Mouse (Mus musculus) hindbrain, embryonic 13.5 days (tissue): Measurements from ENCODE around the gene 1700015G11Rik. TPM values are rescaled to one million over a fixed set of nuclear protein-coding genes. Genes with fewer than 3 reads are reported as not detected.

Source experiments
- ATAC-seq: fragments of 200-750 bp; cut with Nextera tagmentation; 2 replicates; pipeline ENCODE4 v1.8.0; 2017; ENCODE audit warnings: moderate TSS enrichment; ENCODE audit not compliant: low FRiP score
- H3K27ac ChIP-seq: fragments of 300-500 bp; sonication (generic); 2 replicates; pipeline ENCODE4 v1.5.1; 2015; ENCODE audit warnings: inconsistent platforms, mild to moderate bottlenecking, moderate library complexity
- H3K27me3 ChIP-seq: fragments of 300-500 bp; sonication (generic); 2 replicates; pipeline ENCODE4 v1.6.1; 2015; ENCODE audit warnings: mild to moderate bottlenecking, inconsistent platforms
- H3K36me3 ChIP-seq: fragments of 300-500 bp; sonication (generic); 2 replicates; pipeline ENCODE4 v1.6.1; 2015; ENCODE audit warnings: mild to moderate bottlenecking, inconsistent platforms
- H3K4me1 ChIP-seq: fragments of 300-500 bp; sonication (generic); replicated peaks from 2 replicates; pipeline ENCODE4 v1.6.1; 2015; ENCODE audit warnings: inconsistent platforms
- H3K4me2 ChIP-seq: fragments of 300-500 bp; sonication (generic); 2 replicates; pipeline ENCODE4 v1.6.1; 2015; ENCODE audit warnings: inconsistent platforms, mild to moderate bottlenecking, moderate library complexity
- H3K4me3 ChIP-seq: fragments of 300-500 bp; sonication (generic); 2 replicates; pipeline ENCODE4 v1.5.1; 2015; ENCODE audit warnings: mild to moderate bottlenecking, inconsistent platforms
- H3K9ac ChIP-seq: fragments of 300-500 bp; sonication (generic); 2 replicates; pipeline ENCODE4 v1.6.1; 2015; ENCODE audit warnings: mild to moderate bottlenecking, inconsistent platforms
- H3K9me3 ChIP-seq: fragments of 300-500 bp; sonication (generic); 2 replicates; pipeline ENCODE4 v1.6.1; 2016; ENCODE audit warnings: inconsistent platforms
- WGBS: fragments of 180-500 bp; shearing (Covaris S2); methylation state at CpG from one replicate; pipeline ENCODE4 v1.1.7; 2015; 5-methylcytosine and 5-hydroxymethylcytosine counted together
- polyA plus RNA-seq: library from polyadenylated mRNA; unstranded; fragments of >200 nt; fragmentation: Nextera tagmentation; extraction: Ambion mirVana; gene quantifications from 2 replicates; pipeline ENCODE4 v1.2.1, GENCODE M21; 2015

1700015G11Rik gene
- polyA plus RNA-seq, 1 experiment from 2014 or later = not detected

- 52% methylated on average over 10 of the region's 10 CpGs for WGBS
- Histone ChIP-seq H3K36me3 (0 out of 2 replicates have a peak, but pooled peaks cover 3% of the 10 kb centered on the region), H3K4me3 (no peak overlapping the region), H3K4me1 (peaks cover 26% of the 10 kb centered on the region), H3K27me3 (no peaks in the 10 kb centered on the region), H3K9me3 (no peaks in the 10 kb centered on the region), H3K4me2 (no peak overlapping the region), H3K9ac (no peak overlapping the region), H3K27ac (peak overlapping the region; percentile 67)
- peak; percentile 60 for ATAC-seq
Observed at GRCm38 (mm10) chr7:51962219-51962952, 53.1 kb downstream of the 1700015G11Rik start.

Other genes starting within 250 kb of the 1700015G11Rik start
- gene Gas2, start 153.7 kb downstream of the 1700015G11Rik start, polyA plus RNA-seq = 13.0 and 16.6 TPM in 2 replicates
- gene Fancf, start 153.5 kb downstream of the 1700015G11Rik start, polyA plus RNA-seq = 6.4 and 7.5 TPM in 2 replicates
- gene Svip, start 9.7 kb downstream of the 1700015G11Rik start, polyA plus RNA-seq = 21.4 and 22.5 TPM in 2 replicates